Comparison of ENCODE assay signal across 8 mouse cellular contexts in the genomic region with DNA sequence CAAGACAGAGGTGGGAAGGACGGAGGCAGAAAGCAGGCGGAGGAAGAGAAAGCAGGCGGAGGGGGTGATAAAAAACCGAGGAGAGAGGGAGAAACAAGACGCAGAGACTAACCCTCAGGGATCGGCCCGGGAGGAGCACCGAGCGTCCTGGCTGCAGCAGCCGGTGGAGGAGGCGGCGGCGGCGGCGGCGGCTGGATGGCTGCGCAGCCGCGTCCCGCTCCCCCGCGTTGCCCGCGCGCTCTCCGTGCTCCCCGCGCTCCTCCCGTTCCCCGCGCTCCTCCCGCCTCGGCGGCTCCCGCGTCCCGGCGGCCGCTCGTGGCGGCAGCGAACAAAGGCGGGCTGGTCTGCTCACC. TPM values are rescaled to one million over a fixed set of nuclear protein-coding genes. Genes with fewer than 3 reads are reported as not detected.
DNase-seq lines count a peak whose midpoint lies in the region; ATAC-seq and TF ChIP-seq lines count a peak whose summit lies in the region.

No protein-coding gene starts in this region.

- DNase-seq in urinary bladder, postnatal 14 days (ENCODE audit: low spot score): peak; percentile 56
- no peak for DNase-seq in urinary bladder, postnatal 10 days (ENCODE audit: low spot score)
- DNase-seq in heart, postnatal 0 days (ENCODE audit: low spot score): no peak
- DNase-seq in liver: peak; percentile 37
- DNase-seq in c-Kit-positive CD71-positive TER-119-positive erythroid progenitor cells, embryonic 14.5 days (ENCODE audit: low spot score): no peak

- ATAC-seq in erythroblast, adult 5-6 weeks (replicated peaks; ENCODE audit: low FRiP score, poor library complexity, severe bottlenecking): no peak
- peak; percentile 26 for ATAC-seq in heart, postnatal 0 days (ENCODE audit: insufficient read depth, low read depth)
- ATAC-seq in neural tube, embryonic 15.5 days (ENCODE audit: low FRiP score): peak; percentile 37; the same call in 1 of the 2 replicates

- no peak for TF ChIP-seq EP300 in heart, postnatal 0 days (IDR thresholded peaks at IDR 0.05; ENCODE audit: low read depth)

- H3K27ac ChIP-seq in heart, postnatal 0 days (ENCODE audit: low read depth): 0 out of 2 replicates have a peak overlapping the region, but pooled peaks have one; percentile 36
- peak overlapping the region; percentile 97 for H3K27ac ChIP-seq in neural tube, embryonic 15.5 days (replicated peaks)

- H3K36me3 ChIP-seq in erythroblast, embryonic 14.5 days (ENCODE audit: control insufficient read depth): no peaks in the 10 kb centered on the region
- H3K36me3 ChIP-seq in heart, postnatal 0 days (replicated peaks; ENCODE audit: control insufficient read depth, insufficient read depth, low read length): no peaks in the 10 kb centered on the region
- no peaks in the 10 kb centered on the region for H3K36me3 ChIP-seq in neural tube, embryonic 15.5 days

- peaks cover 68% of the 10 kb centered on the region for H3K27me3 ChIP-seq in erythroblast, embryonic 14.5 days (ENCODE audit: control insufficient read depth)
- peaks cover 36% of the 10 kb centered on the region for H3K27me3 ChIP-seq in heart, postnatal 0 days (ENCODE audit: control insufficient read depth, insufficient read depth, low read length)
- no peaks in the 10 kb centered on the region for H3K27me3 ChIP-seq in neural tube, embryonic 15.5 days (replicated peaks)

- peaks cover 9% of the 10 kb centered on the region for H3K4me1 ChIP-seq in erythroblast, embryonic 14.5 days (ENCODE audit: control insufficient read depth)
- H3K4me1 ChIP-seq in heart, postnatal 0 days (ENCODE audit: control insufficient read depth, insufficient read depth): peaks cover 10% of the 10 kb centered on the region
- H3K4me1 ChIP-seq in neural tube, embryonic 15.5 days: peaks cover 78% of the 10 kb centered on the region

- no peaks in the 10 kb centered on the region for H3K9me3 ChIP-seq in erythroblast, embryonic 14.5 days (ENCODE audit: control insufficient read depth, low read length)
- no peaks in the 10 kb centered on the region for H3K9me3 ChIP-seq in heart, postnatal 0 days (replicated peaks; ENCODE audit: control insufficient read depth, low read length)
- no peaks in the 10 kb centered on the region for H3K9me3 ChIP-seq in neural tube, embryonic 15.5 days (replicated peaks)

- H3K4me3 ChIP-seq in erythroblast, embryonic 14.5 days (replicated peaks): peak overlapping the region; percentile 56
- peak overlapping the region; percentile 76 for H3K4me3 ChIP-seq in heart, postnatal 0 days (ENCODE audit: low read depth, low read length)
- H3K4me3 ChIP-seq in neural tube, embryonic 15.5 days (replicated peaks): peak overlapping the region; percentile 85

- no peak for TF ChIP-seq CTCF in heart, postnatal 0 days (IDR thresholded peaks at IDR 0.05; ENCODE audit: low read depth)

- peak overlapping the region; percentile 78 for H3K4me2 ChIP-seq in heart, postnatal 0 days (ENCODE audit: low read depth, low read length)
- peak overlapping the region; percentile 83 for H3K4me2 ChIP-seq in neural tube, embryonic 15.5 days

- peak overlapping the region; percentile 69 for H3K9ac ChIP-seq in heart, postnatal 0 days (replicated peaks; ENCODE audit: low read depth, low read length)
- peak overlapping the region; percentile 81 for H3K9ac ChIP-seq in neural tube, embryonic 15.5 days (replicated peaks)

- under 1% methylated on average over 37 of the region's 43 CpGs for WGBS in heart, postnatal 0 days
- WGBS in neural tube, embryonic 15.5 days: 0% methylated on average over 19 of the region's 43 CpGs

RNA-seq across cellular contexts. Expression of gene Cux2, which starts 0.3 kb away (rescaled TPM):
- 0.05 TPM in 1 of 2 replicates, not detected in the other for polyA plus RNA-seq in erythroblast, embryonic 14.5 days (2012)
- total RNA-seq in erythroblast, adult 5-6 weeks (2015; ENCODE audit: low replicate concordance): not detected in 2 replicates
- 0.17 TPM in 1 of 2 replicates, not detected in the other for total RNA-seq in erythroblast, adult 5-6 weeks (2017; ENCODE audit: low replicate concordance)
- total RNA-seq in heart, postnatal 0 days (2014; rRNA removed; ENCODE audit: low replicate concordance): 3.3 and 9.5 TPM in 2 replicates
- polyA plus RNA-seq in heart, postnatal 0 days (2015; fragmentation: Nextera tagmentation; extraction: Ambion mirVana): 1.3 and 1.4 TPM in 2 replicates
- polyA plus RNA-seq in neural tube, embryonic 15.5 days (2015; fragmentation: Nextera tagmentation; extraction: Ambion mirVana): 18.0 and 19.9 TPM in 2 replicates

RNA-seq across cellular contexts. Expression of gene Myl2, which starts 51.1 kb away (rescaled TPM):
- polyA plus RNA-seq in erythroblast, embryonic 14.5 days (2012): not detected in 2 replicates
- not detected in 2 replicates for total RNA-seq in erythroblast, adult 5-6 weeks (2015; ENCODE audit: low replicate concordance)
- 1.1 TPM in 1 of 2 replicates, not detected in the other for total RNA-seq in erythroblast, adult 5-6 weeks (2017; ENCODE audit: low replicate concordance)
- total RNA-seq in heart, postnatal 0 days (2014; rRNA removed; ENCODE audit: low replicate concordance): 7,568 and 8,637 TPM in 2 replicates
- polyA plus RNA-seq in heart, postnatal 0 days (2015; fragmentation: Nextera tagmentation; extraction: Ambion mirVana): 15,488 and 15,525 TPM in 2 replicates
- 1.8 and 4.7 TPM in 2 replicates for polyA plus RNA-seq in neural tube, embryonic 15.5 days (2015; fragmentation: Nextera tagmentation; extraction: Ambion mirVana)

Comparison
In these comparisons a context has a peak if more than half of its experiments do, and no peak if none do; other contexts are left out.
1. DNase-seq: peak in urinary bladder, postnatal 14 days (single experiment) and liver (single experiment); none in urinary bladder, postnatal 10 days (single experiment), heart, postnatal 0 days (single experiment) and c-Kit-positive CD71-positive TER-119-positive erythroid progenitor cells, embryonic 14.5 days (single experiment).
2. RNA of gene Myl2, which starts 51.1 kb away (polyA plus RNA-seq): 15,488 to 15,525 TPM in heart, postnatal 0 days; 1.8 to 4.7 TPM in neural tube, embryonic 15.5 days and not detected in erythroblast, embryonic 14.5 days; every median in the first group is over 1,000 times any median in the second.
3. Peak in every context shown above with its lines, with median percentiles within 50 percentile points of each other: H3K4me3 ChIP-seq.